Mouse (Mus musculus) liver, adult 2 months (tissue): ENCODE data around the gene Ehd2. TPM values are rescaled to one million over a fixed set of nuclear protein-coding genes. Genes with fewer than 3 reads are reported as not detected.

ENCODE experiments used
- DNase-seq: peaks from one replicate; pipeline ENCODE4 v3.0.0-alpha.2; 2011; ENCODE audit warnings: low read depth, low spot score; ENCODE audit errors: extremely low read depth
- H3K27ac ChIP-seq: fragments of 200-500 bp; replicated peaks from 2 replicates; pipeline ENCODE4 v1.5.1; 2012; ENCODE audit warnings: low read depth, mild to moderate bottlenecking, control low read depth, inconsistent platforms, low read length; ENCODE audit not compliant: insufficient read depth
- H3K27me3 ChIP-seq: fragments of 200-500 bp; 2 replicates; pipeline ENCODE4 v1.6.1; 2012; ENCODE audit warnings: mild to moderate bottlenecking, moderate library complexity, low read length, inconsistent platforms; ENCODE audit not compliant: control insufficient read depth, insufficient read depth
- H3K36me3 ChIP-seq: fragments of 200-500 bp; 2 replicates; pipeline ENCODE4 v1.6.1; 2012; ENCODE audit warnings: low read length, inconsistent platforms; ENCODE audit not compliant: control insufficient read depth, insufficient read depth
- H3K4me1 ChIP-seq: fragments of 200-500 bp; 2 replicates; pipeline ENCODE4 v1.6.1; 2011; ENCODE audit warnings: low read length; ENCODE audit not compliant: control insufficient read depth, insufficient read depth
- H3K4me3 ChIP-seq: fragments of 200-500 bp; 2 replicates; pipeline ENCODE4 v1.5.1; 2011; ENCODE audit warnings: low read depth, mild to moderate bottlenecking, control low read depth, low read length, moderate library complexity; ENCODE audit not compliant: insufficient read depth
- H3K79me2 ChIP-seq: fragments of 200-500 bp; 2 replicates; pipeline ENCODE4 v1.6.1; 2012; ENCODE audit warnings: inconsistent platforms, mild to moderate bottlenecking, low read length, moderate library complexity; ENCODE audit not compliant: control insufficient read depth, insufficient read depth
- H3K9ac ChIP-seq: fragments of 200-500 bp; 2 replicates; pipeline ENCODE4 v1.6.1; 2012; ENCODE audit warnings: low read depth, mild to moderate bottlenecking, control low read depth, inconsistent platforms, low read length
- CTCF ChIP-seq: fragments of 200-500 bp; IDR thresholded peaks from 2 replicates; pipeline ENCODE4 v1.5.1; 2011; ENCODE audit warnings: low read depth, low read length, control low read depth
- POLR2A ChIP-seq: fragments of 200-500 bp; IDR thresholded peaks from 2 replicates; pipeline ENCODE4 v1.6.1; 2011; ENCODE audit warnings: low read length, control low read depth; ENCODE audit not compliant: insufficient read depth; ENCODE audit errors: extremely low read depth
- WGBS: fragments of 180-500 bp; shearing (Covaris S2); methylation state at CpG from one replicate; pipeline ENCODE4 v1.1.7; 2018; 5-methylcytosine and 5-hydroxymethylcytosine counted together
- polyA plus RNA-seq: library from polyadenylated mRNA; depleted of rRNA; stranded (reverse); fragments of >200 nt; gene quantifications from 2 replicates; pipeline ENCODE4 v1.2.3, GENCODE M21; 2012; rRNA removed
- total RNA-seq: library from RNA; depleted of rRNA; stranded (reverse); fragments of >200 nt; gene quantifications from 2 replicates; pipeline ENCODE4 v1.2.3, GENCODE M21; 2014; rRNA removed

Ehd2 gene
- total RNA-seq: 1.0 and 1.4 TPM in 2 replicates
- polyA plus RNA-seq: 1.6 and 1.7 TPM in 2 replicates

DNA sequence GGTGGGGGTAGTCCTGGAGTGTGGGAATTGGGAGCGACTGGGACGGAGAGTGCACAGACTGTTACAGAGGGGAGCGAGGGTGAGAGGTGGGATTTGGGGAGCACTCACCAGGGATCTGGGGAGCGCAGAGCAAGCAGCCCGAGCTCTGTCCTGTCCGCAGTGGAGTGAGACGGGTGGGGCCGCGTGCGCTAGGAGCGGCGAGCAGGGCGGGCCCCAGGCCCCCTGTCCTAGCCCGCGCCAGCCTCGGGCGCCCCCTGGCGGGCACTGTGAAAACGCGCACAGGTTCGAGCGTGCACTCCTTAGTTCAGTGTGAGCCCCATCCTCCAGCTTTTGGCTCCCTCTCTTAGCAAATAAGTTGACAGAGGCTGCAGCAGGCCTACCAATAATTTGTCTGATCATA, at the start of gene Ehd2:
Ehd2 (minus strand) TSS at position 256 of the 400 bp plus-strand sequence.
- H3K79me2 ChIP-seq: no peaks in the 10 kb centered on the region
- peak within 1 kb of the TSS; percentile 53 for H3K4me3 ChIP-seq
- whole genome bisulfite sequencing: 5% methylated on average over 22 of the region's 22 CpGs
- peaks cover 4% of the 10 kb centered on the region; the same call in 1 of the 2 replicates for H3K36me3 ChIP-seq
- H3K9ac ChIP-seq: peak within 1 kb of the TSS; percentile 46
- H3K27ac ChIP-seq: no peak within 1 kb of the TSS
- TF ChIP-seq CTCF: peak; percentile 87
- no peak for TF ChIP-seq POLR2A
- no peaks in the 10 kb centered on the region for H3K27me3 ChIP-seq
- H3K4me1 ChIP-seq: no peaks in the 10 kb centered on the region
- peak; percentile 35 for DNase-seq

DNA sequence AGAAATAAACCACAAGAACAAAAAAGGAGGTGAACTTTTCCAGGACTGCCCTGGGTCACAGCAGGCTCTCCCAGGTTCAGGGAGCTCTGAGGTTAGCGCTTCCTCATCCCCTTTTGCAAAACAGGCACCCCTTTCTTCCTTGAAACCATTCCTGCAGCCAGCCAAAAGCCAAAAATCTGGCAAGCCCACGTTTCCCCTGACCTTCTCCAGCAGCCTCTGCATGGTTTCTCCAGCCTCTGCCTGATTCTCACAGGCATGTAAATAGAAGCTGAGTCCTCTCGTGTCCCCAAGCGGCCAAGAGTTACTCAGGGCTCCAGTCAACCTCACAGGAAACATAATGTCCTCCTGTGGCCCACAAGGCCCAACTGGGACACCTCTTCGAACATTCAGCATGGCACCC, 48.0 kb upstream of the Ehd2 start:
- H3K9ac ChIP-seq: no peak overlapping the region

GRCm38 (mm10) chr7:16014521-16015175, 47.3 kb upstream of the Ehd2 start:
- TF ChIP-seq CTCF: no peak
- no peak for TF ChIP-seq POLR2A
- peaks cover 44% of the 10 kb centered on the region; the same call in 1 of the 2 replicates for H3K79me2 ChIP-seq
- 37% methylated on average over 8 of the region's 8 CpGs for WGBS
- H3K36me3 ChIP-seq: no peaks in the 10 kb centered on the region
- no peak overlapping the region for H3K4me3 ChIP-seq
- peaks cover 43% of the 10 kb centered on the region for H3K4me1 ChIP-seq
- peak overlapping the region; percentile 43 for H3K27ac ChIP-seq
- H3K9ac ChIP-seq: no peak overlapping the region
- no peaks in the 10 kb centered on the region for H3K27me3 ChIP-seq
- DNase-seq: peak; percentile 78

More for the DNA sequence above, 48.0 kb upstream of the Ehd2 start:
- H3K36me3 ChIP-seq: no peaks in the 10 kb centered on the region
- H3K27me3 ChIP-seq: no peaks in the 10 kb centered on the region
- H3K4me3 ChIP-seq: no peak overlapping the region
- 46% methylated on average over 5 of the region's 5 CpGs for WGBS
- peak overlapping the region; percentile 43 for H3K27ac ChIP-seq
- peak; percentile 31 for DNase-seq
- H3K4me1 ChIP-seq: peaks cover 48% of the 10 kb centered on the region
- peaks cover 42% of the 10 kb centered on the region; the same call in 1 of the 2 replicates for H3K79me2 ChIP-seq
- TF ChIP-seq POLR2A (no peak), CTCF (no peak)

GRCm38 (mm10) chr7:16013722-16014275, 46.4 kb upstream of the Ehd2 start:
- Histone ChIP-seq H3K9ac (no peak overlapping the region), H3K4me3 (no peak overlapping the region), H3K27ac (peak overlapping the region; percentile 18; the same call in 1 of the 2 replicates), H3K79me2 (peaks cover 44% of the 10 kb centered on the region; the same call in 1 of the 2 replicates), H3K36me3 (no peaks in the 10 kb centered on the region), H3K27me3 (no peaks in the 10 kb centered on the region), H3K4me1 (peaks cover 37% of the 10 kb centered on the region)
- WGBS: 74% methylated on average over 5 of the region's 5 CpGs
- TF ChIP-seq POLR2A (no peak), CTCF (no peak)
- no peak for DNase-seq

DNA sequence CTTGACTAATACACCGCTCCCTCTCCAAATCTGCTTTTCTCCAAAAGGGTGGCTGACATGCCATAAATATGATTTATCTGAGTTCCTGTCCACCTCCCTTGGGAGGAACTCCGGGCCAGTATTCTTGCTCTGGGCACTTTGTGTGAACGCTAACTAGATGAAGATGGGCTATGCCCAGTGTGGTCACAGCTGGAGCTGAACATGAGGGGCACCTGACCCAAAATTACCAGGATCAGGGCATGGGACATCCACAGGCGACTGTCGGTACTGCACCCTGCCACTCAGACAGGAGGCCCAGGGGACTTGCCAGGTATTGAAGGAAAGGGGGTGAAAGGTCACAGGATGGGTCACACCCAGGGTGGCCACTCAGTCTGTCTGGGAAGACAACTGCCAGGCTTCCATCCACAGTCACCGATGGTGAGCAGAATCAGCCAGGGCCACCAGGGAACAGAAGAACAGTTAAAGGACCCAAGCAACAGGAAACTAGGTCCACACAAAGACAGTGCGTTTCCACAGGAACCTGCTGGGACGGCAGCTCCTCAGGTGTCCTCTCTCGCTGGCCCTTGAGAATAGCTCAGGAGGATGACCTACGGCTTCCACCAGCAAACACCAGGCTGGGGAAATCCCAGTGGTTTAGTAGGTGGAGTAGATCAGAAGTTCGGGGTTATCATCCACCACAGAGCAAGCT, 45.4 kb upstream of the Ehd2 start:
- H3K79me2 ChIP-seq: peaks cover 47% of the 10 kb centered on the region; the same call in 1 of the 2 replicates
- H3K27me3 ChIP-seq: no peaks in the 10 kb centered on the region
- H3K27ac ChIP-seq: no peak overlapping the region
- peaks cover 30% of the 10 kb centered on the region for H3K4me1 ChIP-seq
- 69% methylated on average over 11 of the region's 11 CpGs for WGBS
- no peak overlapping the region for H3K9ac ChIP-seq
- TF ChIP-seq CTCF: peak; percentile 83
- no peak for TF ChIP-seq POLR2A
- no peak overlapping the region for H3K4me3 ChIP-seq
- no peaks in the 10 kb centered on the region for H3K36me3 ChIP-seq
- DNase-seq: peak; percentile 54
